Mouse (Mus musculus): ENCODE measurements around the gene Tmem43. TPM values are rescaled to one million over a fixed set of nuclear protein-coding genes. Genes with fewer than 3 reads are reported as not detected.

Gene Tmem43
- total RNA-seq, 1 experiment: 87.5 TPM

- DNase-seq (ENCODE audit: low read depth, low spot score): peak; percentile 28
- H3K9me3 ChIP-seq (ENCODE audit: control insufficient read depth, insufficient read depth, low read depth, low read length): no peaks in the 10 kb centered on the region
- H3K4me3 ChIP-seq (ENCODE audit: insufficient read depth in 1 of 2, low read depth in 1 of 2, low read length in 2 of 2, poor library complexity in 1 of 2, severe bottlenecking in 1 of 2): no peak overlapping the region
- H3K27ac ChIP-seq (ENCODE audit: insufficient read depth, low read depth, low read length, poor library complexity, severe bottlenecking): no peak overlapping the region
- H3K4me1 ChIP-seq (ENCODE audit: control insufficient read depth in 2 of 2, insufficient read depth in 2 of 2, low read length in 2 of 2, poor library complexity in 1 of 2): peaks cover 0 to 2% of the 10 kb centered on the region in 2 experiments; a peak in 1 of 4 replicates
- H3K36me3 ChIP-seq (ENCODE audit: control insufficient read depth, insufficient read depth, low read length, poor library complexity, severe bottlenecking): peaks cover 17% of the 10 kb centered on the region
- in situ Hi-C loops (cut with MboI; ENCODE audit: low sequenced_read_pairs in 2 of 2, unreplicated experiment in 2 of 2): no loop called here
- H3K9ac ChIP-seq (ENCODE audit: insufficient read depth, low read depth, low read length, poor library complexity, severe bottlenecking): no peak overlapping the region
- TF ChIP-seq ZC3H11A (IDR thresholded peaks at IDR 0.05; ENCODE audit: borderline replicate concordance, low read depth, low read length): peak; percentile 66; the same call in 1 of the 2 replicates
- TF ChIP-seq HCFC1 (IDR thresholded peaks at IDR 0.05; ENCODE audit: borderline replicate concordance, insufficient read depth, low read length): no peak
Measured at GRCm38 (mm10) chr6:91527227-91527860, 53.8 kb downstream of the Tmem43 start.

- H3K9ac ChIP-seq (ENCODE audit: insufficient read depth, low read depth, low read length, poor library complexity, severe bottlenecking): no peak overlapping the region
- no peak overlapping the region for H3K27ac ChIP-seq (ENCODE audit: insufficient read depth, low read depth, low read length, poor library complexity, severe bottlenecking)
- TF ChIP-seq ZC3H11A (IDR thresholded peaks at IDR 0.05; ENCODE audit: borderline replicate concordance, low read depth, low read length) (no peak), HCFC1 (IDR thresholded peaks at IDR 0.05; ENCODE audit: borderline replicate concordance, insufficient read depth, low read length) (no peak)
- in situ Hi-C loops (cut with MboI; ENCODE audit: low sequenced_read_pairs in 2 of 2, unreplicated experiment in 2 of 2): no loop called here
- H3K36me3 ChIP-seq (ENCODE audit: control insufficient read depth, insufficient read depth, low read length, poor library complexity, severe bottlenecking): peaks cover 10% of the 10 kb centered on the region; the same call in 1 of the 2 replicates
- peaks cover 2% of the 10 kb centered on the region in 2 experiments; a peak in 1 of 4 replicates for H3K4me1 ChIP-seq (ENCODE audit: control insufficient read depth in 2 of 2, insufficient read depth in 2 of 2, low read length in 2 of 2, poor library complexity in 1 of 2)
- no peaks in the 10 kb centered on the region for H3K9me3 ChIP-seq (ENCODE audit: control insufficient read depth, insufficient read depth, low read depth, low read length)
- H3K4me3 ChIP-seq (ENCODE audit: insufficient read depth in 1 of 2, low read depth in 1 of 2, low read length in 2 of 2, poor library complexity in 1 of 2, severe bottlenecking in 1 of 2): no peak overlapping the region
- DNase-seq (ENCODE audit: low read depth, low spot score): no peak
Measured at GRCm38 (mm10) chr6:91528265-91528664, 54.8 kb downstream of the Tmem43 start.

DNA sequence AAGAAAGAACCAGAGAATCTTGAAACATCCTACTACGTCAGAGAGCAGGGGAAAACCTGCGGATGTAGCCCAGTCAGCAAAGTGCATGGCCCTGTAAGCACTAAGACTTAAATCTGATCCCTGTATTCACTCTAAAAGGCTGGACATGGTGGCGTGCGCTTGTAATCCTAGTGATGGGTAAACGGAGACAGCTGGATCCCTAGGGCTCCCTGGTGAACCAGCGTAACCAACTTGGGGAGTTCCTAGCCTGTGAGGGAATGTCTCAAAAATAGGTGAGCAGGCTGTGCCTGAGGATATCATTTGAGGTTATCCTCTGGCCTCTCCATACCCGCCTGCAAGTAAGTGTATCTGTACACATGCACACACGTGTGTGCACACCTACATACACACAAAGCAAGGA, 57.2 kb downstream of the Tmem43 start:
- H3K4me1 ChIP-seq (ENCODE audit: control insufficient read depth in 2 of 2, insufficient read depth in 2 of 2, low read length in 2 of 2, poor library complexity in 1 of 2): peaks cover 2% of the 10 kb centered on the region in 2 experiments; a peak in 1 of 4 replicates
- no peaks in the 10 kb centered on the region for H3K36me3 ChIP-seq (ENCODE audit: control insufficient read depth, insufficient read depth, low read length, poor library complexity, severe bottlenecking)
- no peak overlapping the region for H3K9ac ChIP-seq (ENCODE audit: insufficient read depth, low read depth, low read length, poor library complexity, severe bottlenecking)
- no peaks in the 10 kb centered on the region for H3K9me3 ChIP-seq (ENCODE audit: control insufficient read depth, insufficient read depth, low read depth, low read length)
- H3K27ac ChIP-seq (ENCODE audit: insufficient read depth, low read depth, low read length, poor library complexity, severe bottlenecking): no peak overlapping the region
- no peak overlapping the region for H3K4me3 ChIP-seq (ENCODE audit: insufficient read depth in 1 of 2, low read depth in 1 of 2, low read length in 2 of 2, poor library complexity in 1 of 2, severe bottlenecking in 1 of 2)
- in situ Hi-C loops (cut with MboI; ENCODE audit: low sequenced_read_pairs in 2 of 2, unreplicated experiment in 2 of 2): no loop called here
- TF ChIP-seq HCFC1 (IDR thresholded peaks at IDR 0.05; ENCODE audit: borderline replicate concordance, insufficient read depth, low read length) (no peak), ZC3H11A (IDR thresholded peaks at IDR 0.05; ENCODE audit: borderline replicate concordance, low read depth, low read length) (no peak), ZNF384 (IDR thresholded peaks at IDR 0.05; ENCODE audit: low read depth, low read length) (no peak), CHD2 (IDR thresholded peaks at IDR 0.05; ENCODE audit: low read depth, low read length) (no peak), MAFK (IDR thresholded peaks at IDR 0.05; ENCODE audit: insufficient read depth, low read depth, low read length) (no peak)
- no peak for DNase-seq (ENCODE audit: low read depth, low spot score)

GRCm38 (mm10) chr6:91531276-91531675, 57.8 kb downstream of the Tmem43 start:
- TF ChIP-seq ZNF384 (IDR thresholded peaks at IDR 0.05; ENCODE audit: low read depth, low read length) (no peak), ZC3H11A (IDR thresholded peaks at IDR 0.05; ENCODE audit: borderline replicate concordance, low read depth, low read length) (no peak), HCFC1 (IDR thresholded peaks at IDR 0.05; ENCODE audit: borderline replicate concordance, insufficient read depth, low read length) (no peak), CHD2 (IDR thresholded peaks at IDR 0.05; ENCODE audit: low read depth, low read length) (no peak), MAFK (IDR thresholded peaks at IDR 0.05; ENCODE audit: insufficient read depth, low read depth, low read length) (no peak)

GRCm38 (mm10) chr6:91532661-91533060, 59.2 kb downstream of the Tmem43 start:
- DNase-seq (ENCODE audit: low read depth, low spot score): no peak
- no peak for TF ChIP-seq HCFC1 (IDR thresholded peaks at IDR 0.05; ENCODE audit: borderline replicate concordance, insufficient read depth, low read length)
- TF ChIP-seq CHD2 (IDR thresholded peaks at IDR 0.05; ENCODE audit: low read depth, low read length): no peak
- TF ChIP-seq ZC3H11A (IDR thresholded peaks at IDR 0.05; ENCODE audit: borderline replicate concordance, low read depth, low read length): no peak
- no peak for TF ChIP-seq ZNF384 (IDR thresholded peaks at IDR 0.05; ENCODE audit: low read depth, low read length)
- TF ChIP-seq MAFK (IDR thresholded peaks at IDR 0.05; ENCODE audit: insufficient read depth, low read depth, low read length): no peak
- no peaks in the 10 kb centered on the region for H3K9me3 ChIP-seq (ENCODE audit: control insufficient read depth, insufficient read depth, low read depth, low read length)
- in situ Hi-C loops (cut with MboI; ENCODE audit: low sequenced_read_pairs in 2 of 2, unreplicated experiment in 2 of 2): no loop called here
- H3K4me3 ChIP-seq (ENCODE audit: insufficient read depth in 1 of 2, low read depth in 1 of 2, low read length in 2 of 2, poor library complexity in 1 of 2, severe bottlenecking in 1 of 2): no peak overlapping the region
- H3K9ac ChIP-seq (ENCODE audit: insufficient read depth, low read depth, low read length, poor library complexity, severe bottlenecking): no peak overlapping the region
- no peak overlapping the region for H3K27ac ChIP-seq (ENCODE audit: insufficient read depth, low read depth, low read length, poor library complexity, severe bottlenecking)
- H3K36me3 ChIP-seq (ENCODE audit: control insufficient read depth, insufficient read depth, low read length, poor library complexity, severe bottlenecking): no peaks in the 10 kb centered on the region
- peaks cover 2% of the 10 kb centered on the region in 2 experiments; a peak in 1 of 4 replicates for H3K4me1 ChIP-seq (ENCODE audit: control insufficient read depth in 2 of 2, insufficient read depth in 2 of 2, low read length in 2 of 2, poor library complexity in 1 of 2)

More at GRCm38 (mm10) chr6:91531276-91531675, 57.8 kb downstream of the Tmem43 start:
- no peaks in the 10 kb centered on the region for H3K36me3 ChIP-seq (ENCODE audit: control insufficient read depth, insufficient read depth, low read length, poor library complexity, severe bottlenecking)
- no peak overlapping the region for H3K9ac ChIP-seq (ENCODE audit: insufficient read depth, low read depth, low read length, poor library complexity, severe bottlenecking)
- DNase-seq (ENCODE audit: low read depth, low spot score): no peak
- H3K4me1 ChIP-seq (ENCODE audit: control insufficient read depth in 2 of 2, insufficient read depth in 2 of 2, low read length in 2 of 2, poor library complexity in 1 of 2): peaks cover 2% of the 10 kb centered on the region in 2 experiments; a peak in 1 of 4 replicates
- H3K9me3 ChIP-seq (ENCODE audit: control insufficient read depth, insufficient read depth, low read depth, low read length): no peaks in the 10 kb centered on the region
- in situ Hi-C loops (cut with MboI; ENCODE audit: low sequenced_read_pairs in 2 of 2, unreplicated experiment in 2 of 2): no loop called here
- H3K27ac ChIP-seq (ENCODE audit: insufficient read depth, low read depth, low read length, poor library complexity, severe bottlenecking): no peak overlapping the region
- H3K4me3 ChIP-seq (ENCODE audit: insufficient read depth in 1 of 2, low read depth in 1 of 2, low read length in 2 of 2, poor library complexity in 1 of 2, severe bottlenecking in 1 of 2): no peak overlapping the region

All from ES-E14 (cell line).